Mouse (Mus musculus) stomach, postnatal 0 days (tissue): ENCODE results near the gene Rhog. TPM values are rescaled to one million over a fixed set of nuclear protein-coding genes. Genes with fewer than 3 reads are reported as not detected.
"Not testable (repeated sequence)": the region's sequence is repeated elsewhere in the genome, so short reads cannot be mapped to it uniquely, and the experiment has no call there.

Experiments
- ATAC-seq: fragments of 200-750 bp; cut with Nextera tagmentation; 2 replicates; pipeline ENCODE4 v1.8.0; 2017; ENCODE audit not compliant: low FRiP score, low TSS enrichment
- DNase-seq: peaks from one replicate; pipeline ENCODE4 v3.0.0-alpha.2; 2016; ENCODE audit warnings: low spot score
- H3K27ac ChIP-seq: fragments of 300-500 bp; sonication (generic); replicated peaks from 2 replicates; pipeline ENCODE4 v1.5.1; 2014; ENCODE audit warnings: mild to moderate bottlenecking, control low read depth
- H3K27me3 ChIP-seq: fragments of 300-500 bp; sonication (generic); 2 replicates; pipeline ENCODE4 v1.6.1; 2014; ENCODE audit warnings: low read length; ENCODE audit not compliant: control insufficient read depth, insufficient read depth
- H3K36me3 ChIP-seq: fragments of 300-500 bp; sonication (generic); 2 replicates; pipeline ENCODE4 v1.6.1; 2014; ENCODE audit warnings: low read length, mixed read lengths; ENCODE audit not compliant: control insufficient read depth, insufficient read depth
- H3K4me1 ChIP-seq: fragments of 300-500 bp; sonication (generic); replicated peaks from 2 replicates; pipeline ENCODE4 v1.6.1; 2014; ENCODE audit warnings: antibody characterized with exemption; ENCODE audit not compliant: control insufficient read depth, insufficient read depth
- H3K4me2 ChIP-seq: fragments of 300-500 bp; sonication (generic); replicated peaks from 2 replicates; pipeline ENCODE4 v1.6.1; 2014; ENCODE audit warnings: low read depth, mild to moderate bottlenecking, control low read depth, moderate library complexity
- H3K4me3 ChIP-seq: fragments of 300-500 bp; sonication (generic); 2 replicates; pipeline ENCODE4 v1.5.1; 2014; ENCODE audit warnings: low read depth, low read length, control low read depth
- H3K9ac ChIP-seq: fragments of 300-500 bp; sonication (generic); 2 replicates; pipeline ENCODE4 v1.6.1; 2014; ENCODE audit warnings: mild to moderate bottlenecking, low read length, control low read depth, mixed read lengths
- H3K9me3 ChIP-seq: fragments of 300-500 bp; sonication (generic); 2 replicates; pipeline ENCODE4 v1.6.1; 2016; ENCODE audit warnings: low read length; ENCODE audit not compliant: control insufficient read depth
- CTCF ChIP-seq: IDR thresholded peaks from 2 replicates; pipeline ENCODE4 v1.5.1; 2016; ENCODE audit warnings: antibody characterized with exemption, low read depth, mild to moderate bottlenecking, moderate library complexity
- EP300 ChIP-seq: optimal IDR thresholded peaks from 2 replicates; pipeline ENCODE3; 2016; ENCODE audit warnings: antibody characterized with exemption
- WGBS: fragments of 180-500 bp; shearing (Covaris S2); extraction: QIAGEN DNeasy Blood & Tissue Kit; methylation state at CpG from one replicate; pipeline ENCODE4 v1.1.7; 2014; 5-methylcytosine and 5-hydroxymethylcytosine counted together
- polyA plus RNA-seq: library from polyadenylated mRNA; unstranded; fragments of >200 nt; fragmentation: Nextera tagmentation; extraction: Ambion mirVana; gene quantifications from 2 replicates; pipeline ENCODE4 v1.2.1, GENCODE M21; 2015

The Rhog gene
- polyA plus RNA-seq, 1 experiment from 2014 or later: 53.1 TPM

DNA sequence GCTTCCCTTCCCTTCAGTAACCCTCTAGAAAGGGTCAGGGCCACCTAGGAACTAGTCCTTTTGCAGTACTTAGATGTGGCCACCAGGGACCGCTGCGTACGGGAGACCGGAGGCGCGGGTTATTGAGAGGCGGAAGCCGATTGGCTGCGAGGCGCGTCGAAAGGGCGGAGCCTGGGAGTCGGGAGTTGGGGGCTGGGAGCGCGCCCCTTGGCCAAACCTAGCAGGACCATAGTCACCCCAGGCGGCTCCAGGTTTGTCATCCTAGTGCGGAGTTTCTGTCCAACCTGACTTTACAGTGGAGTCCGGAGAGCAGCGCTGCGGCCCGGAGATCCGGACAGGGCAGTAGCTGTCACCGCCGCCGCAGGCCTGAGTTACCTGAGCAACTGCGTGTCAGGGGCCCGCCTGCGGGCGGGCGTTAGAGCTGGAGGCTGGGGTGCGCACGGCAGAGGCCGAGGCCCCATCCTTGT lies 11.3 kb upstream of the Rhog start:
- Histone ChIP-seq H3K9ac (peak overlapping the region; percentile 78), H3K36me3 (no peaks in the 10 kb centered on the region), H3K9me3 (no peaks in the 10 kb centered on the region), H3K27me3 (no peaks in the 10 kb centered on the region), H3K4me1 (0 out of 2 replicates have a peak, but pooled peaks cover 4% of the 10 kb centered on the region), H3K27ac (peak overlapping the region; percentile 86), H3K4me3 (peak overlapping the region; percentile 79), H3K4me2 (peak overlapping the region; percentile 84)
- DNase-seq (peak; percentile 95), ATAC-seq (peak; percentile 94)
- under 1% methylated on average over 34 of the region's 34 CpGs for WGBS
- TF ChIP-seq EP300: peak; percentile 32
- TF ChIP-seq CTCF: peak; percentile 95

DNA sequence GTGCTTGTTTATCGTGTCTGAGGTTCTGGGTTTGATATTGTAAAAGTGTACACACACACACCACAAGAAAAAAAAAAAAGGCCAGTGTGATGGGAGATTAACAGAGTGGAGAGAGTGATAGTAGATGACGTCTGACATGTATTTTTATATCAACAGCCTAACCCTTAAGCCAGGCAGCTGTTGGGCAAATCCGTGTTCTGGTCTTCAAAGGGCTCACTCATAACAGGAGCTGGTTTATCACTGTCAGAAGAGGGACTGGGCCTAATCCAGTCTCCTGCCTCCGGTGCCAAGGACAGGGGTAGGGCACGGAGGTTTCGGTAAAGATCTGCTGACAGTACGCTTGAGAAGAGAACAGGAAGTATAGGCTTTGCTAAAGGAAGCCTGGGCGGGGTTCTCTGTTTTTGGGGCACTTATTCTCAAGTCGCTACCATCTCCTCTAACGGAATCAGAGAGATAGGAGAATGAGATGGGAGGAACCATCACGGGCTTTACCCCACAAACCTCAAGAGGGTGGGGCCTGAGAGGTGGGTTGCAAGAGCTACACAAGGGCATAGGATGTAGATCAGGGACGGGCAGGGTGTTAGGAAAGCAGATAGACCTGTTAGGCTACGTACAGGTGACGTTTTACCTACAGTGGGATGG lies 10.7 kb upstream of the Rhog start:
- ATAC-seq (peak; percentile 40), DNase-seq (no peak)
- Histone ChIP-seq H3K4me1 (0 out of 2 replicates have a peak, but pooled peaks cover 4% of the 10 kb centered on the region), H3K4me3 (peak overlapping the region; percentile 79), H3K27ac (peak overlapping the region; percentile 69), H3K9me3 (no peaks in the 10 kb centered on the region), H3K36me3 (no peaks in the 10 kb centered on the region), H3K27me3 (no peaks in the 10 kb centered on the region), H3K9ac (no peak overlapping the region), H3K4me2 (peak overlapping the region; percentile 84)
- TF ChIP-seq EP300 (no peak), CTCF (no peak)
- WGBS: 40% methylated on average over 14 of the region's 14 CpGs

DNA sequence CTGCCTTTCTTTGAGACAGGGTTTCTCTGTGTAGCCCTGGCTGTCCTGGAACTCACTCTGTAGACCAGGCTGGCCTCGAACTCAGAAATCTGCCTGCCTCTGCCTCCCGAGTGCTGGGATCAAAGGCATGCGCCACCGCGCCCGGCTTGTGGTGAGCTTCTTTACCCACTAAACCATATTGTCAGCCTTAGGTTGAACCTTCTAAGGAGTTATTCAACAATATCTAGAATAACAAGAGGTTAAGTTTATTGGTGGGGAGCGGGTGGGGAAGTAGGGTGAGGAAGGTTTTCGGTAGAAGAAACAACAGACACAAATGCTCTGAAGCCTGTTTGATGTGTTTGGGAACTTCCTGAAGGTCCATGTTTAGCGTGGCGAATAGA lies 10.2 kb upstream of the Rhog start:
- not testable (repeated sequence) for DNase-seq, H3K4me3 ChIP-seq, H3K36me3 ChIP-seq, H3K9me3 ChIP-seq, H3K4me2 ChIP-seq, H3K27ac ChIP-seq, H3K27me3 ChIP-seq, H3K9ac ChIP-seq, ATAC-seq, H3K4me1 ChIP-seq
- 90% methylated on average over 10 of the region's 10 CpGs for WGBS

DNA sequence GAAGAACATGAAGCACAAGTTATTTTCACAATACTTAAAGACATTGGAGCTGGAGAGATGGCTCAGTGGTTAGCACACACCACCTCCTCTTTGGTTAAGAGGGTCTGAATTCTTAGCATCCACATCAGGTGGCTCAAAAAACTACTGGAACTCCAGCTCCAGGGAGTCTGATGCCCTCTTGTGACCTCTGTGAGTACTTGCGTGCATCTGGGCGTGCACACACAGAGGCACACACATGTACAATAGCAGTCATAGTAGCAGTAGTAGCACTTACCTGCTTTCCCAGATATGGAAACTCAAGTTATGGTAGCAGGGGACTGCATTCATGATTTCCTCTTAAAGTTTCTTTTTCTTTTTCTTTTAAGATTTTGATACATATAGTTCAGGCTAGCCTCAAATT lies 7.2 kb upstream of the Rhog start:
- 96% methylated on average over 2 of the region's 2 CpGs for WGBS
- DNase-seq (no peak), ATAC-seq (no peak)
- TF ChIP-seq EP300 (no peak), CTCF (0 out of 2 replicates have a peak, but pooled peaks have one; percentile 14)
- H3K9me3 ChIP-seq: no peaks in the 10 kb centered on the region
- H3K4me1 ChIP-seq: no peaks in the 10 kb centered on the region
- no peaks in the 10 kb centered on the region for H3K36me3 ChIP-seq
- no peak overlapping the region for H3K4me3 ChIP-seq
- no peaks in the 10 kb centered on the region for H3K27me3 ChIP-seq
- no peak overlapping the region for H3K27ac ChIP-seq
- H3K4me2 ChIP-seq: no peak overlapping the region
- no peak overlapping the region for H3K9ac ChIP-seq

DNA sequence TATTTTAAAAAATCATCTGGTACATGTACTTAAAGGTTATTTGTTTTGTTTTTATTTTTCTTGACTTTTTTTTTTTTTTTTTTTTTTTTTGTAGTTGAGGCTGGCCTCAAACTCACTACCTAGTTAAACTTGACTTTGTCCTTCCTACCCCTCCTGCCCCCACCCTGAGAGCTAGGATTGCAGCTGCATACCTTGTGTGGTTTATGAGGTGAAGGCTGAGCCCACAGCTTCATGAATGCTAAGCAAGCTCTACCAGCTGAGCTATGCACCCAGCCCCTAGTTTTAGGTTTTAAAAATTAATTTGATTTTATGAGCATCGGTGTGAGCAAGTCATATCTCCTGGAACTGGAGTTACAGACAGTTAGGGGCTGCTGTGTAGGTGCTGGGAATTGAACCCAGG lies 4.7 kb upstream of the Rhog start:
- no peak overlapping the region for H3K4me2 ChIP-seq
- H3K4me3 ChIP-seq: no peak overlapping the region
- H3K36me3 ChIP-seq: no peaks in the 10 kb centered on the region
- H3K27ac ChIP-seq: no peak overlapping the region
- no peaks in the 10 kb centered on the region for H3K4me1 ChIP-seq
- 89% methylated on average over 1 of the region's 1 CpGs for WGBS
- no peaks in the 10 kb centered on the region for H3K9me3 ChIP-seq
- no peak for DNase-seq
- H3K9ac ChIP-seq: no peak overlapping the region
- ATAC-seq: no peak
- TF ChIP-seq EP300: no peak
- TF ChIP-seq CTCF: no peak
- H3K27me3 ChIP-seq: no peaks in the 10 kb centered on the region

DNA sequence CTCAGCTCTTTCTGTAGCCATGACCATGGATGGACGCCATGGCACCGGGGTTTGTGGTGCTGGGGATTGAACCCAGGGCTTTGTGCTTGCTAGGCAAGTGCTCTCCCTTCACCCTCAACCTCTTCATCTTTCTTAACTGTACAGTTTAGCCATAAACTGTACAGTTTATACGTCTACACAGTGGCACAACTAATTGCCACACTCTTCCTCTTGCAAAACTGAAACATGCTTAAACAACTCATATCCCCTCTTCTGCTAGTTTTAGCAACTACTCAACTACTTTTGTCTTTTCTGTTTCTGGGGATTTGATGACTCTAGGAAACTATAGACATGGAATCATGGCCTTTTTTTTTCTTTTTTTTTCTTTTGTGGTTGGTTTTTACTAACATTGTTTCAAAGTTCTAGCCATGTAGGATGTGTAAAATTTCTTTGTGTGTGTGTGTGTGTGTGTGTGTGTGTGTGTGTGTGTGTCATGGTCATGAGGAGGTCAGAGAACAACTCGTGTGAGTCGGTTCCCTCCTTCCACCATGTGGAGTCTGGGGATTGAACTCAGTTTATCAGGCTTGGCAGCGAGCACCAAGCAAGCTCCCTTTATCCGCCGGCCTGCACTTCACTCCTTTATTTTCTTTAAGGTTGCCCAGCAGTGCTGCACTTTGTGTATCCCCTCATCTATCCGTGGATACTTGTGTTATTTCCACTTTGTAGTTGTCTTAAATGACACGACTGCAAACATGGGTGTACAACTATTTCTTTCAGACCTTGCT lies 4.0 kb upstream of the Rhog start:
- no peak for ATAC-seq
- no peak for TF ChIP-seq EP300
- TF ChIP-seq CTCF: no peak
- no peak overlapping the region for H3K27ac ChIP-seq
- 86% methylated on average over 10 of the region's 10 CpGs for WGBS
- no peak overlapping the region for H3K4me2 ChIP-seq
- DNase-seq: no peak
- no peak overlapping the region for H3K9ac ChIP-seq
- no peaks in the 10 kb centered on the region for H3K36me3 ChIP-seq
- no peak overlapping the region for H3K4me3 ChIP-seq
- H3K4me1 ChIP-seq: no peaks in the 10 kb centered on the region
- no peaks in the 10 kb centered on the region for H3K9me3 ChIP-seq
- H3K27me3 ChIP-seq: no peaks in the 10 kb centered on the region
